Mouse (Mus musculus) embryo, embryonic 11 days (tissue): ENCODE measurements at regions not wholly inside any gene's neighbourhood (a gene's known extent, or its start where the extent isn't known, plus 50 kb on each side); places are given as distances from the start of the nearest gene placed in this dataset.

Source experiments
- DNase-seq: peaks from one replicate; pipeline ENCODE4 v3.0.0-alpha.2; 2015

DNA sequence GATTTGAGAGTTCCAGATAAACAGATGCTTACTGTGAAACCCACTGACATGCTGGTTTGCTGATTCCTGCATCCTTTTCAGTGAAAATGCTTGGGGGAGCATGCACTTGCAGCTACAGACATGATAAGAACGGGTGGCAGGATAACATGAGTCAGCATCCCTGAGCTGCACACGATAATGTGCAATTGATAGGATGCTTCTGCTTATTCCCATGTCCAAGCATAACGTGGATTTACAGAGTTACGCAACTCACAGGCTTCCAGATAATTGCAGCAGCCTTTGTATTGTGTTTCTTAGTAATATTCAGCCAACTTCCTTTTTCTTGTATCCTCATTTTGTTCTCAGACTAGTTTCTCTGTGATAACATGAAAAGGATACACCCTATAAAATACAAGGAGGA, 245.7 kb downstream of the Flrt2 start:
- DNase-seq = no peak

DNA sequence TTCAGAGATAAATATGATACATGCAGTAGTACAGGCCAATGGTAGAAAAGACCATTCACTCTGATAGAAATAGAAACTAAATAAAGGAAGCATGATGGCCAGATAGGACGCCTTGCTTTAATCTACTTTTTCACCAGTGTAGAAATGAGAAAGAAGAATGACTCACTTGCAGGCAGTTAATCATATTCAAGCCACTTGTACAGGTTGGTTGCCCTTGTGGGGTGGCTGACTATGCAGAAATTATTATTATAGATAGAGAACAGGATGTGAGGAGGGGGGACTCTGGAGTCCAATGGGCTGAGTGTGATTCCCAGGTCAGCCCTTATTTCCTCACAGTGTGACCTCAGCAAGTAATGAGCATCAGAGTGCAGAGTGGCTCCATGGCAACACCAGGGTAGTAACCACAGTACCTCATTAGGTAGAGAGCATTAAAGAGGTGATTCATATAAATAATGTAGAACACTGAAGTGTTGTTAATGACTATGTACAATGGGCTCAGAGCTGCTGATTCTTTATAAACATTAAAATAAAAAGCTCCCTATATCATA, 248.5 kb downstream of the Flrt2 start:
- peak; percentile 5 for DNase-seq

DNA sequence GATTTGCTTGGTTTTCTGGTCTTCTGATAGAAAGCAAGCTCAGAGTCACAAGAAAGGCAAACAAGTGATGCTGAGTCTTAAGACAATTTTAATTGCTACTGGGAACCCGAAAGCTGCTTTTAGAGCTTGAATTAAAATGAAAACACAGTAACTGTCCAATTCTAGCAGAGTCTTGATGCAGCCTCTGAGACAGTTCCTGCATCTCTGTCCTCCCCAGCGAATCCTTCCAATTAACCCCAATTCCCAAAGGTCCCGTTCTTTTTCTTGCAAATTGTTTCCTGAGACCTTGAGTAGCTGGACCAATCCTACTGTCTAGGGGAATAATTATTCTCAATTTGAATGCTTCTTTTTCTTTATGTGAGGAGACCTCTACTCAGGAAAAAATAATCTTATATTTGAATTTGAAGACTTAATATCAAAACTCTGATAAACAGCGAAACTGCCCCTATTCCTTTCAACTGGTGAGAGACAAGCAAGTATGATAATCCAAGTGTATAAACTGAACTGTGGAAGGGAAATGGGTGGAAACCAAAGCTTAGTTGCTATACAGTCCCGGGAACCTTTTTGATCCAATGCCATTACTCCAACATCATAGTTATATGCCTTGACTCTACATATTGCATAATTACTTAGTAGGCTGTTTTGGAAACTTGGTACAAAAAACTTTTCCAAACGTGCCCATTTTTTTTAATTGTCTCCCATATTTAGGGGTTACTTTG, 267.9 kb downstream of the Flrt2 start:
- DNase-seq = peak; percentile 3

DNA sequence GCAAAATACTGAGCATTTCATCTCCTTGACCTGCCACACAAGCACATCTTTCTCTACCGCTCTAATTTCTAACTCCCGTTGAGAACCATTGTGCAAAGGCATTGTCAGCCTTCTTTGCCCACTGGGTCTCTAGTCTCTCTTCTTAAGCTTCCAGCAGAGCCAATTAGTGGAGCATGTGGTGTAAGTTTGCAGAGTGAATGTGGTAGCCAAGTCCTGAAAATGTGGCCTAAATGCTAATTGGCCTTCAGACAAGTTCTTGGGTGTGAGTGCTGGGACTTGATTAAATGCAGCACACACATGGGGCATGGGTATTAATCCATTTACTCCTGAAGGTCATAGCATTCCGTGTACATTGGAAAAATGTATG, 268.5 kb downstream of the Flrt2 start:
- peak; percentile 31 for DNase-seq

DNA sequence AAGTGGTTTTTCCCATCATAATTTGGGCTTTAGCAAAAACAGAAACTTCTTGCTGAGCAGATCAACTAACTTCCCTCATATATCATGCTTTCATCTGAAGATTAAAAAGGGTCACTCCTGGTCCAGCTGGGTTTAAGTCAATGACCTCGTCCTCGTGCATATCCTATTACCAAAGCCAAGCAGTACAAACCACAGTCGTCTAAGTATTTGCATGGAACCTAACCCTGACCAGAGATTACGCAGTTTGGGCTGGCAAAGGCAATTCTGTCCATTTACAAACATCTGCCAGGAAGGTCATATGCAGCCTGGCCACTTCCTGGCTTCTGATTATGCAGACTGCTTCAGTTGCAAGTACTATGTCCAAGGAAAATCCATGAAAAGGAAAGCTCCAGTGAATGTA, 270.8 kb downstream of the Flrt2 start:
- DNase-seq = peak; percentile 9

DNA sequence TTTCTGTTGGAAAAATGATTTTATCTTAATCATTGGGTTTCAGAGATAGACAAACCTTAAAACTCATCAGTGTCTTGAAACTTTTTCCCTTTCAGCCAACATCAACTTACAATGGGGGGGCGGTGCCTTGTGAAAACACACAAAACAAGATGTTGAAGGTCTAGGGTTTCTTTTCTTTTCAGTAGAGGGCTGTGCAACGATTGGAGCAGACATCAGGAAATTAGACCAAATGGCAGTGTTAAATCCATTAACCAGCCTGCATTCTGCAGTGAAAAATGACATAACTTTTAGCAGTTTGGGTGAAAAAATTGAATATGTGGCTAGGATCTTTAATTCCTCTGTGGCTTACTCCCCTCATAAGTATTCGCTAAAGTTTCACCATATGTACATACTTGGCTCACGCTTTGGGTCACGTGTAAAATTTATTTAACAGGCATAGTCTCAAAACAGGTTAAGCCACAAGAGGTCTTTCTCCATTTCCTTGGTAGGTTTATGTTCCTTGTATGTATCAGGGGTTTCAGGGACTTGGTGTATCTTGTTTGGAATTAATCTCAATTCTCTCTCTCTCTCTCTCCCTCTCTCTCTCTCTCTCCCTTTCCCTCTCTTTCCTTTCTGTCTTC, 296.8 kb downstream of the Flrt2 start:
- no peak for DNase-seq

DNA sequence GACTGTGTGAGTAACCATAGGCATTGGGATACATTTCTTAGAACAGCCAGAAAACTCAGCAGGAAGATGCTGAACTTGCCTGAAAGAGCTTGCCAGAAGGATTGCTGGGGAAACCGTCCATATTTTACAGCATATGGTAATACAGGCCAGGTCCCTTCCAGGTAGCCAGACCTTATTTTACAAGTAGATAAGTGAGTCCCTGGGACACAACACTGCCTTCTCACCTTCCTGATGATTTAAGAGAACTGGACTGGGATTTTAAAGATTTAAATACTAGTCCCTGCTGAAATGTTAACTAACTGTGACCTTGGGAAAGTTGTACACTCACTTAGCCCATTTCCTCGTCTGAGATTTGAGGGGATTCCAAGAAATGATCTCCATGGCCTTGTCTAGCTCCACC, 302.9 kb downstream of the Flrt2 start:
- DNase-seq = no peak

DNA sequence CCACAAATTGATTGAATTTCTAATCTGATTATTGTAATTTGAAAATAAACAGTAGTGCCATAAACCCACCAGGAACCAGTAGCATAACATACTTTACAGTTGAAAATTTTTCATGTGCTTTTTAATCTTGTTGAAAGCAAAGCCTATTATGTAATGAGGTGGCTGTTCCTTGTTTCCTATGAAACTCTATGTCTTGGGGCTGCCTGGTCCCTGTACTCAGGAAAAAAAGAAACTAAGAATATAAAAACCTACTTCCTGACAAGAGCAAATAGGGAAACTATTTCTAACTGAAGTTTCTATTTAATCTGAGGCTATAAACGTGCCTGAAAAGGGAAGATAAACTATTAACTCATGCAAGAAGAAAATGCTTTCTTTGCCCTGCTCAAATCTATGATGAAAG, 338.2 kb downstream of the Flrt2 start:
- no peak for DNase-seq

DNA sequence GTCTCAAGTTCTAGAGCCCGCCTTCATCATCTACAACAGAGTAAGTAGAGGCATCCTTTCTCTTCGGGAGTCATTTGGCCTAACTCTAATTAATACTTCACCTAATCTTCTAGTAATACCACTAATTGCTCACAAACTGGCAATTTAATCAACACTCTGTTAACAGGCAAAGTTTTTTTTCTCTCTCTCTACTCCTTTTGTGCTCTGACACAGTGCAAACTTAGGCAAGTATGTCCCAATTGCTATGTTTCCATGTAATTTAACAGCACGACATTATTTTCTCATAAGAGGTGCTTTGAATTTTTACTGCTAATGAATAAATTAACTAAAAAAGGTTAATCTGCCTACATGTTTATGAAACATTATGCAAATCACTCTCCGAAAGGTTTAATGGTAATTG, 383.3 kb downstream of the Flrt2 start:
- no peak for DNase-seq

DNA sequence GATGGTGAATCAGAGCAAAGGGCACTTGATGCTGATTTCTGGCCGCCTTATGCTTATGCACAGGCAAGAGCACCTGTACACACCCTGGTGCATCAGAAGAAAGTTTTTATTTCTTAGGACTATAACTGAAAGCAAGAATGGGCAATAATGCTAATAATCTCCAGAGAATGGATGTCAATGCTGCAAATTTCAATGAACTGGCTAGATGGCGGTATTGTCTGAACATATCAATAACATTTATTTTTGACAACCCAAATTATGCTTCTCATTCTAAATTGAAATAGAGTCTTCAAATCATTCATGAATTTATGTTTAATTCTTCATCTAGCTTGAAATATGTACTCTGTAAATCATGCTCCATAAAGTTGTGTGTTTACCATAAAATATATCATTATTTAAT, 399.0 kb downstream of the Flrt2 start:
- DNase-seq = no peak

DNA sequence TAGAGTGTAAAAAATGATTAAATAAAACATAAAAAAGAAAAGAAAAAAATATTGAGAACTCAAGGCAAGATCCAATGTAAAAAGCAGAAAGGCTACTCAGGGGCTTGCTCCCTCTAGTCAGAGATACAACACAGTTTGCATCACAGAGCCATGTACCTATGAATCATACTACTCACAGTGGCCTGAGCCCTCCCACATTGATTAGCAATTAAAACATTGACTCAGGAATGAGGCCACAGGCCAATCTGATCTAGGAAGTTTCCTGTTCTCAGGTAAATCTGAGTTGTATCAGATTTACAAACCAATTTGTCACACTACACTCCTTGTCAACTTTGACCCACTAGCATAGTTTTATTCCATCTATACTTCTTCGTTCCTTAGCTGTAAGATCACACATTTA, 414.2 kb downstream of the Flrt2 start:
- no peak for DNase-seq

DNA sequence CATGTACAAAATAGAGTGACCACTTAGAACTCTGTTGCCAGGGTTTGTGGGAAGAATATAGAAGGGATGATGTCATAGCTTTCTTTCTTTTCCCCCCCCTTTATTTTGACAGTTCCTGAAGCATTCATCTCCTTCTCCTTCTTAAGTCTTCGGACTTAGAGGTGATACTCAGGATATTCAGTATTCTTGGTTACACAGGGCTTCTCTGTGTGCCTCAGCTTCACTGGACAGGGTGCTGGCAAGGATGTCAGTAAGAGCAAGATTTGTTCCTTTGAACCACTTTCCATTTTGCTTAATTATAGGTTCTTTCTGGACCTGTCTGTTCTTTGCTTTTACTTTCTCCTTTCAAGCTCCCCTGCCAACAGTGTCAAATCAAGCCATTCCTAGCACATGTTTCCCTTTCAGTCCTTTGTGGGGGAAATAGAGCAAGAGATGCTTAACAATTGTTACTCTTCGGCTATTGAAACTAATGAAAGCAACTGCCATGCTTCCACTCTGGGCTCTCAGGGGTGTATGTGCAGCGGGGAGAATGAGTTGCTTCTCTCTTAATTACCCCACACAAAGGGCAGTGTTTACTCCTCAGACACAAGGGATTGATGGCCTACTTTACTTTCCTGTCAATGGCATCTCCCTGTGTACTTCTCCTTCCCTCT, 422.8 kb downstream of the Flrt2 start:
- no peak for DNase-seq

DNA sequence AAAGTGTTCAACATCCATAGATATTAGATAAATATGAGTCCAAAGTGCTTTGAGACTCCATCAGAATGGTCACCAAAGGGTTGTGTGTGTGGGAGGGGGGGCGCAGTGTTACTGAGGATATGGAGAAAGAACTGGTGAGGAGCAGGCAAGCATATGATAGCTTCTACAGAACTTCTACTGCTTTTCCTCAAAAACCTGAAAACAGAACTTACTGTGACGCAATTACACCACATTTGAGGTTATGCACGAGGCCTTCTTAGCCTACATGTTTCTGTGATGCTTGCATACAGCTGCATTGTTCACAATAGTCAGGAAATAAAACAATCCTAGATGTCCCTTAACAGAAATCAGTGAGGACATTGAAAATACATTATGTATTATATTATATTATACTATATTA, 425.5 kb downstream of the Flrt2 start:
- no peak for DNase-seq

DNA sequence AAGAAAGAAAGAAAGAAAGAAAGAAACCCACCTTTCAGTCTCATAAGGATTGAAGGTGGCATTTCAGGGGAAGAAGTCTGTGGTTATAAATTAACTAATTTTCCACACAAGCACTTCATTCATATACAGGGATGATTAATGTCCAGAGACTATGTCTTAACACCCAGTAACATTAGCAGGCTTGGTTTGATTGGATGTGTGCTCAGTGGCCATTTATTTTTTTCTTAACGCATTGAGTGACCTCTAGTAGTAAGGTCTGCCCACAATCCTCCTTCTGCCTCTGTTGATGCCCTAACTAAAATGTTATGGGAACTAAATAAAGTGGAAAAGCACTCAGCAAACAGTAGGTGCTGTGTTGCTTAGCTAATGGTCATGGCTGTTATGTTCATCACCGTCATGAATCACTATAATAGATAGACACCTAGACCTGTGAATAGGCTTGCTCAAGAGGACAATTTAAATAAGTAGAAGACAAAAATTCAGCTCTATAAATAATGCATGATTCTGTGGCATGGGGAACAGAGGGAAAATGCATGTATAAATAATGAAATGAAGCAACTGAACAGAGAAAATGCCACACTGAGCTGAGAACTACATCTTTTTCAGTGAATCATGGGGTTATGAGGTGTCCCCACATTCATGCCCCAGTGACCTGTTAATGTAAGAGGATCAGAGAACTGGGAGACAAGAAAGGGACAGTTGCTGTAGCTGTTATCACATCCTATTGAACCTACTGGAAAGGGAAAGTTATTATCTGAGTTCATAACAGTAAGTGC, 432.3 kb downstream of the Flrt2 start:
- DNase-seq = no peak

DNA sequence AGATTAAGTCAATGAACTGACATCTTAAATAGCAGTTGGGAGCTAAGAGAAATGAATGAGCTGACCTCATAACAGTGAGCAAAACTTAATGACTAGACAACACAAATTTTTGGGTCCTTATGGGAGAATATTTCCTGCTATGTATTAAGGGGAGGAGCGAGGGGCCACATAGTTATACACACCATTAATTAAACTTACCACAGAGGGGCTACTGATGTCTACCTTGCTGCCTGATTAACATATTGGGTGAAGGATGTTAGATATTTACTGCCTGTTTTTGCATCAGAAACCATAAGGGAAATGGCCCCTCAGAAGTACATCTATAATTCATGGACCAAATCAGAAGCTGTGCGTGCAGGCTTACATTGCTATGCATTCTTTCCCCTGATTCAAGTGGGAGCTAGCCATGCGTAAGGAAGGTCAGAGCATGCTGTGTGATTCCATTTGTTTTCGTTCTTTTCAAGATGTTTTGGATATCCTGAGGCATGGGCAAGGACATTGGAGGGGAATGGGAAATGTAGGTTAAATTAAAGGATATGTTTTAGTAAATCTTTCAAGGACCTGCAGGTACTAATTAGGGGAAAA, 437.9 kb downstream of the Flrt2 start:
- peak; percentile 50 for DNase-seq

DNA sequence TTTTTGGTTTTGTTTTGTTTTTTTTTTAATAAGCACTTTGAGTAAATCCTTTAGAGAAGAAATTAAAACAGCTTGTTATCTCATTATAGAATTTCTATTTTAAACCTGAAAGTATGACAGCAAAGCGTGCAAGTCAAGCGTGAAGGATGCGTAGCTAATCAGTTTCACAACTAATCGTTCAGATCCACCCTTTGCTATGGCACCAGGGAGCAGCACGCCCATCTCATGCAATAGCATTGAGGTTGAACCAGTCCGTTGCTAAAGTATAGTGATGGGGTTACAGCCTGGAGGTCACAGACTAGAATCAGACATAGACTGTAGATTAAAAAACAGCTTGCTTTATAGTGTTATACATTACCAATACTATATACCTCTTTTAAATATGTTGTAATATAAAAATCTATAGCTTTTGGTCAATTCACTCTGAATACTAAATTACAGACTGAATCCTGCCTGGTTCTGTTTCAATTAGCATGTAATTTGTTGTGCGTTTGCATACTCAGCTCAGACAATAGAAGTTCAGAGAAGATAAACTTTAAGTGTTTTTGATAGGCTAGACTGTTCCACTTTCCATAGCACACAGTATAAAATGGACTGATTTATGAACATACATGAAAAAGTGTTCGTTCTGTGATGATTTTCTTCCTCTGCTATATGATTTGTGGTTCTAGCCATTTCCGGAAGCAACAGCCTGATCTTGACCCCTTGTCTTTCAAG, 438.9 kb downstream of the Flrt2 start:
- DNase-seq = peak; percentile 52

DNA sequence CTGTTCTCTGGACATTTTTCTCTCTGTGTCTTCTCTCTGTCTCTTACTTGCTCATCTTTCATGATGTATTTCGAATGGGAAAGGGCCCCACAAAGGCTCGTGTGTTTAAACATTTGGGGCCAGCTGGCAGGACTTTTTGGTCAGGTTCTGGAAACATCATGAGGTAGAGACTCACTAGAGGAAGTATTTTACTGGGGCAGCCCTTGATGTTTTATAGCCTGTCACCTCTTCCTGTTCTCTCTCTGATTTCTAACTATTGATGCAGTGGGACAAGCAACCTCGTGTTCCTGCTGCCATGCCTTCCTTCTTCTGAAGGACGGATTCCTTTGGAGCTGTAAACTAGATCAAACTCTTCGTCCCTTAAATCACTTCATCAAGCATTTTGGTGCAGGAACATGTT, 442.1 kb downstream of the Flrt2 start:
- no peak for DNase-seq

DNA sequence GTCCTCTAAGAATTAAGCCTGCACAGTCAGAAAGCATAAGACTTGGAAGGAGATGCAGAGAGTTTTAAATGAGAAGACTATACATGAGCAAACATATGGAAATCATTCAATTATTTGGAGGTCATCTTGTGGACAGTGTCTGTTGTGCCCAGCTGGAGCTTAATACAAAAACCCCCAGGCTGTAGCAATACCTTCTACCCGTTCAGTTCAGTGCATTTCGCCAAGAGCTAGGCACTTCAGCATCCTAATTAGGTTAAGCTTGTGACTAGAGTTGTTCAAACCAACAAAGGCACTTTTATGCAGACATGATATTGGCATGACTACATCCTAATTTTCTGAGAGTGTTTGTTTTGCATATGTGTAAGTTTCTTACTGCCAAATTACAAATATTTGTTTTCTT, 449.7 kb downstream of the Flrt2 start:
- no peak for DNase-seq

DNA sequence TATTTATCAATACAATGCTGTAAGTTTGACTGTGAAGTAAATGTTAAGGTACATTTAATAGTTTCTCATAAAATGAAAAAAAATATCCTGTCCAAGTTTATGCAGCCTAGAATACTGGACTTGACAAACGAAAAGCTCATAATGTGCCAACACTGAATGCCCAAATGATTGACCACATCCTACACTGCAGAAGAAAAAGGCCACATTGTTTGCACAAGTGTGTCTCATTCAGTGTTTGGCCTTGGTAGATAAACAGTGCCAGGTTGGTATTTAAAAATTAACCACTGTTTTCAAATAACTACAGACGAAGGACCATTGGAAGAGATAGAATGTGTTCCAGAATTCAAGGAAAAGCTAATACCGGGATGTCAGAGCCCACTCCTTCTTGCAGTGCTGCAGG, 462.1 kb downstream of the Flrt2 start:
- no peak for DNase-seq

DNA sequence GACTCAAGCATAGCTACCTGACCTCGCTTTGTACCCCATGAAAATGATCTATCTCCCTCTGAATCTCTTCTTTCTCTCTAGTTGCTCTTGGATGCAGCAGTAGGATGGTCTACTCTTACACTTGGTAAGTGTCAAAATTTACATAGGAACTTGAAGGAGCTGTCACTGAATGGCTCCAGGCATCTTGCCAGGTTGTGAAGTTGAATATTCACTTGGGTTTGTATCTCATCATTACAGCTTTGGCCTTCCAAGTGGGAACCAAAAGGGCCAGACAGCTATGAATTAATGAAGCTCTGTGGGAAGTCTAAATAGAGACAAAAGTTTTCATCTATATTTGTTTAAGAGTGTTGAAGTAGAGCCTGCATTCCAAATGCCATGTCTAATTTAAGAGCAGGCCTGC, 475.5 kb downstream of the Flrt2 start:
- no peak for DNase-seq

DNA sequence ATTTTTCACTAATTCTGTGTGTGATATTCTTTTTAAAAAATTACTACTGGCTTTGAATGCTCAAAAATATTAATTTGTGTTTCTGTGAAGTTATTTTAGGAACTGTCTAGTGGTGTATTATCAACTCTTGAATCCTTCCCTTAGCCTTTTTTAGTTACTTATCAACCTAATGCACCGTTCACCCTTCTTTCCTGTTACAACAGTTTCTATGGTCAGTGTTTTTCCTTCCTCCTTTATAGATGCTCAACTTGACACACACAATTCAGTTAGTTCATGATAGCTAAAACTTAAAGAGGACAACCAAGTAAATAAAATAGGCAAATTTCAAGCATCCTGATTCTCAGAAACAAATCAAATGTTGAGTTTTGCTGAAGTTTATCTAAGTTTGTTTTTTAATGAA, 506.9 kb downstream of the Flrt2 start:
- DNase-seq = no peak

DNA sequence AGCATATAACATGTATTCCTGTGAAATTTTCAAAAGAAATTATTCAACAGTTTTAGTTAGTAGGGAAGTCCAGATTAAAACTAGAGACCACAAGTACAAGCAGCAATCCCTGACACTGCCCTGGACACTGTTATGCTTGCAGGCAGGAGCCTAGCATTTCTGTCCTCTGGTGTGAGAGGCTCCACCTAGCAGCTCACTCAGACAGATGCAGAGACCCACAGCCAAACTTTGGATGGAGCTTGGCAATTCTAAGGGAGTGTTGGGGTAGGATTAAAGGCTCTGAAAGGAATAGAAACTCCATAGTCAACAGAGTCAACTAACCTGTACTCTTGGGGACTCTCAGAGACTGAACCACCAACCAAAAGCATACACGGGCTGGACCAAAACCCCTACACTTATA, 509.8 kb downstream of the Flrt2 start:
- no peak for DNase-seq
